In the genomic region with DNA sequence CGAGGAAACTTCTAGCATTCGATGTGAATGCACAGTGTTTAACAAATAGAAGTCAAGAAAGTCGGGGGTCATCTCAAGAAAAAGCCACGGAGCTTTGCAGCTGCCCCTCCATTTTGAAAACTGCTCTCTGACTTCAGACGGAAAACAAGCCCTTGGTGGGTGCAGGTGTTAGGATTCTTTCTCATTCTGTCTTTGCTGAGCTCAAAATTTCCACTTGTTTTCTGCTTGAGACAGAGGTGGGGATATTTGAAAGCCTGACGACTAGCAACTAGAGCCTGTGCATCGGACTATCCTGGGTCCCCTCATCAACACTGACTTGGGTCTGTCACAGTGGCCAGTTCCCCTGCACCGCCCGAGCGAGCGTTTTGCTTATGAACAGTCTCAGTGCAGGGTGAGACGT, we compare ENCODE assay signal across 34 mouse cellular contexts. TPM values are rescaled to one million over a fixed set of nuclear protein-coding genes. Genes with fewer than 3 reads are reported as not detected.
A peak's percentile ranks its signal among the peaks of the same experiment; 100 is the strongest.
DNase-seq lines count a peak whose midpoint lies in the region; ATAC-seq and TF ChIP-seq lines count a peak whose summit lies in the region.
"Had no signal": no experiment of that assay in that cellular context is flagged by ENCODE, and none has a peak within 500 bp of the region (broad histone marks: within the 10 kb centered on the region; RNA-seq: fewer than 3 reads in every experiment).

No protein-coding gene starts in this region.

- H3K4me1 ChIP-seq in heart, embryonic 16.5 days (ENCODE audit: control insufficient read depth, insufficient read depth, low read length): no peaks in the 10 kb centered on the region
- peaks cover 15 to 25% of the 10 kb centered on the region in 2 experiments for H3K4me1 ChIP-seq in CH12.LX (ENCODE audit: control insufficient read depth in 1 of 2, insufficient read depth in 2 of 2)
- H3K4me1 ChIP-seq: embryonic facial prominence, embryonic 10.5 days; embryonic facial prominence, embryonic 13.5 days; forebrain, embryonic 13.5 days had no signal

- 71% methylated on average over 12 of the region's 12 CpGs for WGBS in heart, embryonic 16.5 days

- H3K4me3 ChIP-seq in heart, embryonic 16.5 days (ENCODE audit: low read length): no peak overlapping the region
- H3K4me3 ChIP-seq in CH12.LX (replicated peaks in 1 of 3; ENCODE audit: low read depth in 2 of 3, low read length in 2 of 3, poor library complexity in 1 of 3): no peak overlapping the region
- H3K4me3 ChIP-seq: embryonic facial prominence, embryonic 10.5 days; embryonic facial prominence, embryonic 13.5 days; erythroblast, embryonic 14.5 days; forebrain, embryonic 13.5 days; gastrocnemius, adult 2 months had no signal

- ATAC-seq in heart, embryonic 16.5 days (replicated peaks; ENCODE audit: extremely low read depth, insufficient read depth, low FRiP score): no peak
- ATAC-seq: forebrain, embryonic 13.5 days; forebrain, postnatal 0 days; hindbrain, postnatal 0 days had no signal

- H3K9ac ChIP-seq in heart, embryonic 16.5 days (ENCODE audit: low read length): no peak overlapping the region
- peak overlapping the region; percentile 7; the same call in 1 of the 2 replicates for H3K9ac ChIP-seq in CH12.LX (ENCODE audit: insufficient read depth, low read depth)
- H3K9ac ChIP-seq: embryonic facial prominence, embryonic 13.5 days; forebrain, embryonic 13.5 days; forebrain, postnatal 0 days; hindbrain, embryonic 14.5 days had no signal

- no peaks in the 10 kb centered on the region; the same call in 1 of the 2 replicates for H3K27me3 ChIP-seq in heart, embryonic 16.5 days (ENCODE audit: control insufficient read depth, insufficient read depth, low read length)
- no peaks in the 10 kb centered on the region for H3K27me3 ChIP-seq in CH12.LX (replicated peaks)

- TF ChIP-seq EP300 in CH12.LX (IDR thresholded peaks at IDR 0.05; ENCODE audit: low read length): peak; percentile 69

- no peak for TF ChIP-seq RAD21 in CH12.LX (IDR thresholded peaks at IDR 0.05; ENCODE audit: low read depth, low read length)

- no peak for TF ChIP-seq CTCF in CH12.LX (conservative IDR thresholded peaks at IDR 0.05 in 1 of 2, IDR thresholded peaks at IDR 0.05 in 1 of 2; ENCODE audit: low read depth in 2 of 2, low read length in 2 of 2)

- no peaks in the 10 kb centered on the region for H3K36me3 ChIP-seq in heart, embryonic 16.5 days (ENCODE audit: control insufficient read depth, insufficient read depth)
- H3K36me3 ChIP-seq in CH12.LX (replicated peaks in 1 of 2; ENCODE audit: control insufficient read depth in 1 of 2, insufficient read depth in 1 of 2, low read length in 1 of 2): no peaks in the 10 kb centered on the region
- H3K36me3 ChIP-seq: embryonic facial prominence, embryonic 10.5 days; embryonic facial prominence, embryonic 13.5 days had no signal

- DNase-seq in heart, postnatal 10 days: no peak
- DNase-seq in CH12.LX (ENCODE audit: extremely low read depth): no peak
- DNase-seq in induced T-regulatory cell, adult 2 months (ENCODE audit: low read depth): peak; percentile 51
- peak; percentile 58 for DNase-seq in thymus, postnatal 4 days
- no peak for DNase-seq in spleen, postnatal 14 days (ENCODE audit: low spot score in 2 of 2)
- DNase-seq: adrenal gland, adult 2 months; adrenal gland, postnatal 14 days; cerebellum, adult 11 months; cerebellum, adult 2 months; cerebellum, adult 9-11 months; cerebellum, postnatal 25 days; embryo, embryonic 11 days; forebrain, postnatal 0 days; gastrocnemius, adult 2 months; gastrocnemius, postnatal 14 days; heart, adult 11 months; heart, postnatal 14 days; heart, postnatal 4 days had no signal

- intact Hi-C loops in heart, postnatal 10 days (cut with DNase I): no loop called here

- H3K9me3 ChIP-seq in heart, embryonic 16.5 days (replicated peaks; ENCODE audit: control insufficient read depth, low read length): no peaks in the 10 kb centered on the region
- no peaks in the 10 kb centered on the region for H3K9me3 ChIP-seq in CH12.LX (replicated peaks; ENCODE audit: low read length)
- H3K9me3 ChIP-seq: embryonic facial prominence, embryonic 10.5 days; embryonic facial prominence, embryonic 13.5 days; forebrain, embryonic 13.5 days had no signal

- dilution Hi-C loops in CH12.LX (cut with MboI; ENCODE audit: extremely low pct_ligation_motif_present, extremely low pct_unique_long_range_greater_than_20kb, low sequenced_read_pairs): no loop called here

- in situ Hi-C loops in CH12.LX (cut with MboI; ENCODE audit: low pct_ligation_motif_present, low pct_unique_long_range_greater_than_20kb, low sequenced_read_pairs): loop anchor here (5.0 to 25.0 kb wide), 2 partner anchors 35 to 380 kb away; partner anchors contain the start of gene Fxyd2

- H3K27ac ChIP-seq in heart, embryonic 16.5 days (ENCODE audit: low read length): 0 out of 2 replicates have a peak overlapping the region, but pooled peaks have one; percentile 4
- no peak overlapping the region for H3K27ac ChIP-seq in CH12.LX (ENCODE audit: insufficient read depth, low read depth)
- H3K27ac ChIP-seq: embryonic facial prominence, embryonic 10.5 days; embryonic facial prominence, embryonic 13.5 days; forebrain, embryonic 13.5 days; gastrocnemius, adult 2 months; hindbrain, embryonic 14.5 days; hindbrain, postnatal 0 days had no signal

- peak overlapping the region; percentile 13 for H3K4me2 ChIP-seq in heart, embryonic 16.5 days (ENCODE audit: low read depth, low read length)
- H3K4me2 ChIP-seq in CH12.LX (ENCODE audit: insufficient read depth, low read depth, poor library complexity, severe bottlenecking): peak overlapping the region; percentile 41
- H3K4me2 ChIP-seq: embryonic facial prominence, embryonic 13.5 days; forebrain, embryonic 13.5 days; heart, embryonic 11.5 days; hindbrain, embryonic 14.5 days had no signal

- no peaks in the 10 kb centered on the region for H3K79me2 ChIP-seq in CH12.LX (replicated peaks; ENCODE audit: control insufficient read depth, extremely low read depth, insufficient read depth, poor library complexity, severe bottlenecking)

- no peak for TF ChIP-seq POLR2A in CH12.LX (IDR thresholded peaks at IDR 0.05; ENCODE audit: low read depth, low read length)

TF ChIP-seq in CH12.LX, 34 proteins besides CTCF, POLR2A, EP300 and RAD21 (continues in another document):
- TF ChIP-seq SIN3A (IDR thresholded peaks at IDR 0.05; ENCODE audit: low read length) (no peak), JUND (conservative IDR thresholded peaks at IDR 0.05; ENCODE audit: low read depth, low read length) (peak; percentile 55; the same call in 1 of the 2 replicates), BHLHE40 (IDR thresholded peaks at IDR 0.05; ENCODE audit: low read depth, low read length) (no peak), ZNF384 (IDR thresholded peaks at IDR 0.05; ENCODE audit: low read depth, low read length) (no peak), NELFE (IDR thresholded peaks at IDR 0.05; ENCODE audit: low read depth, low read length) (no peak), HCFC1 (IDR thresholded peaks at IDR 0.05; ENCODE audit: low read depth, low read length) (no peak), MYC (IDR thresholded peaks at IDR 0.05; ENCODE audit: low read depth, low read length) (no peak), E2F4 (IDR thresholded peaks at IDR 0.05; ENCODE audit: insufficient replicate concordance, low read depth, low read length) (no peak), ZKSCAN1 (IDR thresholded peaks at IDR 0.05; ENCODE audit: borderline replicate concordance, low read depth, low read length) (no peak), POLR2AphosphoS2 (IDR thresholded peaks at IDR 0.05; ENCODE audit: low read depth, low read length) (no peak), MXI1 (IDR thresholded peaks at IDR 0.05; ENCODE audit: low read depth, low read length) (0 out of 2 replicates have a peak, but pooled peaks have one; percentile 30), SMC3 (IDR thresholded peaks at IDR 0.05; ENCODE audit: low read depth, low read length) (no peak), TBP (conservative IDR thresholded peaks at IDR 0.05; ENCODE audit: low read depth, low read length) (no peak), GABPA (IDR thresholded peaks at IDR 0.05; ENCODE audit: insufficient replicate concordance, low read depth, low read length) (no peak), RCOR1 (conservative IDR thresholded peaks at IDR 0.05; ENCODE audit: low read depth, low read length) (no peak), CHD1 (IDR thresholded peaks at IDR 0.05; ENCODE audit: low read depth, low read length) (0 out of 2 replicates have a peak, but pooled peaks have one; percentile 45), MEF2A (IDR thresholded peaks at IDR 0.05; ENCODE audit: borderline replicate concordance, low read depth, low read length) (0 out of 2 replicates have a peak, but pooled peaks have one; percentile 24), IRF4 (IDR thresholded peaks at IDR 0.05; ENCODE audit: low read depth, low read length) (peak; percentile 61)

RNA-seq across cellular contexts. Expression of gene Cd3e, which starts 2.0 kb away (rescaled TPM):
- polyA plus RNA-seq in heart, embryonic 16.5 days (2015; fragmentation: Nextera tagmentation; extraction: Ambion mirVana): 25.0 and 71.7 TPM in 2 replicates
- total RNA-seq in heart, postnatal 10 days (2021): 1 to 10 TPM; 2.0 to 2.4 TPM
- total RNA-seq in CH12.LX (2012; rRNA removed): not detected in 2 replicates
- total RNA-seq in CH12.LX (2014; rRNA removed): not detected in 2 replicates
- not detected in 2 replicates for polyA plus RNA-seq in CH12.LX (2012; ENCODE audit: insufficient read length, low read depth)
- total RNA-seq: common myeloid progenitor, adult 5-6 weeks; forebrain, postnatal 0 days; gastrocnemius, adult 2 months; gastrocnemius, postnatal 14 days; hindbrain, postnatal 0 days; MEL had no signal
- polyA plus RNA-seq: C2C12; embryonic facial prominence, embryonic 10.5 days; embryonic facial prominence, embryonic 13.5 days; forebrain, embryonic 13.5 days; forebrain, postnatal 0 days; heart, embryonic 11.5 days; heart, embryonic 14.5 days; hindbrain, embryonic 11.5 days had no signal

RNA-seq across cellular contexts. Expression of gene Cd3d, which starts 25.8 kb away (rescaled TPM):
- polyA plus RNA-seq in heart, embryonic 16.5 days (2015; fragmentation: Nextera tagmentation; extraction: Ambion mirVana): 11.7 and 30.7 TPM in 2 replicates
- total RNA-seq in heart, postnatal 10 days (2021): 1 to 10 TPM in 1 of 2 experiments, under 1 TPM in 1; 0.77 to 1.5 TPM
- total RNA-seq in CH12.LX (2012; rRNA removed) (5.2 and 5.5 TPM in 2 replicates), CH12.LX (2014; rRNA removed) (0.27 TPM in 1 of 2 replicates, not detected in the other)
- polyA plus RNA-seq in CH12.LX (2012; ENCODE audit: insufficient read length, low read depth): 2.6 and 2.7 TPM in 2 replicates
- total RNA-seq: forebrain, postnatal 0 days; gastrocnemius, adult 2 months; heart, adult 8-10 months; hindbrain, postnatal 0 days; MEL had no signal
- polyA plus RNA-seq: C2C12; embryonic facial prominence, embryonic 10.5 days; embryonic facial prominence, embryonic 13.5 days; erythroblast, embryonic 14.5 days; forebrain, embryonic 13.5 days; forebrain, postnatal 0 days; heart, embryonic 11.5 days; heart, embryonic 14.5 days; hindbrain, embryonic 11.5 days; hindbrain, embryonic 14.5 days; intestine, embryonic 14.5 days had no signal

RNA-seq across cellular contexts. Expression of gene Cd3g, which starts 27.2 kb away (rescaled TPM):
- polyA plus RNA-seq in heart, embryonic 16.5 days (2015; fragmentation: Nextera tagmentation; extraction: Ambion mirVana): 37.6 and 99.6 TPM in 2 replicates
- 1 to 10 TPM; 1.2 to 1.3 TPM for total RNA-seq in heart, postnatal 10 days (2021)
- total RNA-seq in CH12.LX (2012; rRNA removed): 11.2 and 12.7 TPM in 2 replicates
- 1.3 and 1.7 TPM in 2 replicates for total RNA-seq in CH12.LX (2014; rRNA removed)
- polyA plus RNA-seq in CH12.LX (2012; ENCODE audit: insufficient read length, low read depth): 2.2 and 2.9 TPM in 2 replicates
- total RNA-seq: forebrain, postnatal 0 days; gastrocnemius, adult 2 months; hindbrain, postnatal 0 days had no signal
- polyA plus RNA-seq: adrenal gland, adult 2 months; C2C12; cerebellum, adult 2 months; embryonic facial prominence, embryonic 10.5 days; erythroblast, embryonic 14.5 days; forebrain, embryonic 13.5 days; forebrain, postnatal 0 days; frontal cortex, adult 2 months; heart, embryonic 11.5 days; hindbrain, embryonic 11.5 days; hindbrain, embryonic 14.5 days; hindbrain, postnatal 0 days had no signal

RNA-seq across cellular contexts. Expression of gene Mpzl2, which starts 32.2 kb away (rescaled TPM):
- 4.2 and 6.1 TPM in 2 replicates for polyA plus RNA-seq in heart, embryonic 16.5 days (2015; fragmentation: Nextera tagmentation; extraction: Ambion mirVana)
- 1 to 10 TPM; 1.6 to 2.2 TPM for total RNA-seq in heart, postnatal 10 days (2021)
- total RNA-seq in CH12.LX (2012; rRNA removed) (0.30 and 0.38 TPM in 2 replicates), CH12.LX (2014; rRNA removed) (0.18 and 0.36 TPM in 2 replicates)
- polyA plus RNA-seq in CH12.LX (2012; ENCODE audit: insufficient read length, low read depth): 0.27 and 0.57 TPM in 2 replicates
- total RNA-seq: common myeloid progenitor, adult 5-6 weeks had no signal
- polyA plus RNA-seq: C2C12; erythroblast, embryonic 14.5 days; forebrain, embryonic 13.5 days had no signal

RNA-seq across cellular contexts. Expression of gene Ube4a, which starts 42.0 kb away (rescaled TPM):
- polyA plus RNA-seq in heart, embryonic 16.5 days (2015; fragmentation: Nextera tagmentation; extraction: Ambion mirVana): 16.8 and 17.7 TPM in 2 replicates
- 10 to 100 TPM; 41.1 to 45.1 TPM for total RNA-seq in heart, postnatal 10 days (2021)
- total RNA-seq in CH12.LX (2012; rRNA removed): 18.2 and 20.7 TPM in 2 replicates
- 13.3 and 14.6 TPM in 2 replicates for total RNA-seq in CH12.LX (2014; rRNA removed)
- 25.4 and 28.3 TPM in 2 replicates for polyA plus RNA-seq in CH12.LX (2012; ENCODE audit: insufficient read length, low read depth)

Comparison
In these comparisons a context has a peak if more than half of its experiments do, and no peak if none do; other contexts are left out.
1. DNase-seq: peak in induced T-regulatory cell, adult 2 months (single experiment) and thymus, postnatal 4 days (single experiment); none in heart, postnatal 10 days (0 of 2), CH12.LX (single experiment) and spleen, postnatal 14 days (0 of 2).